Comparison of ENCODE assay signal across 24 mouse cellular contexts in genomic region chr13:52055741-52056140, GRCm38 (mm10).
DNase-seq lines count a peak whose midpoint lies in the region; ATAC-seq lines count a peak whose summit lies in the region.
"Had no signal": no experiment of that assay in that cellular context is flagged by ENCODE, and none has a peak within 500 bp of the region (broad histone marks: within the 10 kb centered on the region; RNA-seq: fewer than 3 reads in every experiment).

No protein-coding gene starts in this region.

- H3K4me2 ChIP-seq in kidney, embryonic 14.5 days (replicated peaks; ENCODE audit: low read depth, low read length) = no peak overlapping the region
- no peak overlapping the region for H3K4me2 ChIP-seq in kidney, embryonic 16.5 days (replicated peaks; ENCODE audit: low read depth, low read length)
- H3K4me2 ChIP-seq: embryonic facial prominence, embryonic 12.5 days; forebrain, embryonic 13.5 days; forebrain, embryonic 15.5 days had no signal

- H3K27me3 ChIP-seq in kidney, embryonic 14.5 days (ENCODE audit: control insufficient read depth, insufficient read depth, low read length) = no peaks in the 10 kb centered on the region
- H3K27me3 ChIP-seq in kidney, embryonic 16.5 days (ENCODE audit: insufficient read depth, low read length) = no peaks in the 10 kb centered on the region
- H3K27me3 ChIP-seq: CH12.LX; embryonic facial prominence, embryonic 12.5 days; forebrain, embryonic 13.5 days; forebrain, embryonic 15.5 days; Patski had no signal

- H3K4me3 ChIP-seq in kidney, embryonic 14.5 days (ENCODE audit: low read length) = no peak overlapping the region
- no peak overlapping the region for H3K4me3 ChIP-seq in kidney, embryonic 16.5 days (ENCODE audit: low read length)
- H3K4me3 ChIP-seq: embryonic facial prominence, embryonic 10.5 days; embryonic facial prominence, embryonic 12.5 days; forebrain, embryonic 13.5 days; forebrain, embryonic 15.5 days had no signal

- H3K27ac ChIP-seq in kidney, embryonic 14.5 days (ENCODE audit: low read depth, low read length) = no peak overlapping the region
- H3K27ac ChIP-seq in kidney, embryonic 16.5 days (ENCODE audit: low read length) = no peak overlapping the region
- H3K27ac ChIP-seq: embryonic facial prominence, embryonic 10.5 days; embryonic facial prominence, embryonic 12.5 days; forebrain, embryonic 13.5 days; forebrain, embryonic 15.5 days had no signal

- H3K36me3 ChIP-seq in kidney, embryonic 14.5 days (ENCODE audit: control insufficient read depth, insufficient read depth, low read length) = no peaks in the 10 kb centered on the region
- no peaks in the 10 kb centered on the region for H3K36me3 ChIP-seq in kidney, embryonic 16.5 days (ENCODE audit: insufficient read depth, low read length)
- H3K36me3 ChIP-seq: embryonic facial prominence, embryonic 10.5 days; embryonic facial prominence, embryonic 12.5 days; forebrain, embryonic 15.5 days; G1E had no signal

- ATAC-seq in kidney, embryonic 14.5 days (ENCODE audit: low FRiP score, low TSS enrichment) = no peak
- ATAC-seq in kidney, embryonic 16.5 days (ENCODE audit: low FRiP score, low TSS enrichment) = peak; percentile 18
- ATAC-seq: activated CD4-positive, CD25-positive, alpha-beta regulatory T cell, adult 4 months; CD4-positive, CD25-positive, alpha-beta regulatory T cell, adult 4 months; forebrain, embryonic 13.5 days; forebrain, embryonic 15.5 days; Patski had no signal

- H3K9me3 ChIP-seq in kidney, embryonic 14.5 days (ENCODE audit: control insufficient read depth, low read length) = no peaks in the 10 kb centered on the region
- no peaks in the 10 kb centered on the region for H3K9me3 ChIP-seq in kidney, embryonic 16.5 days (ENCODE audit: low read length)
- H3K9me3 ChIP-seq: embryonic facial prominence, embryonic 10.5 days; embryonic facial prominence, embryonic 12.5 days; forebrain, embryonic 13.5 days; forebrain, embryonic 15.5 days; G1E had no signal

- peak; percentile 49 for DNase-seq in kidney, adult 11 months
- no peak for DNase-seq in kidney, postnatal 36 days
- peak; percentile 66 for DNase-seq in kidney, adult 9 months
- no peak for DNase-seq in kidney, postnatal 4 days
- DNase-seq: adrenal gland, adult 8-10 months; adrenal gland, postnatal 14 days; adrenal gland, postnatal 36 days; B cell, adult 2 months; cerebellum, adult 11-12 months; cerebellum, adult 2 months; cerebellum, adult 9-10 months; cerebellum, postnatal 10 days; cerebellum, postnatal 25 days had no signal

- 82% methylated on average over 8 of the region's 8 CpGs for WGBS in kidney, embryonic 14.5 days
- WGBS in kidney, embryonic 16.5 days = 76% methylated on average over 8 of the region's 8 CpGs

- peaks cover 20% of the 10 kb centered on the region; the same call in 1 of the 2 replicates for H3K4me1 ChIP-seq in kidney, embryonic 14.5 days (ENCODE audit: control insufficient read depth, insufficient read depth, low read length)
- H3K4me1 ChIP-seq in kidney, embryonic 16.5 days (ENCODE audit: insufficient read depth, low read length) = peaks cover 12% of the 10 kb centered on the region
- H3K4me1 ChIP-seq: embryonic facial prominence, embryonic 12.5 days; forebrain, embryonic 13.5 days; forebrain, embryonic 15.5 days had no signal

- no peak overlapping the region for H3K9ac ChIP-seq in kidney, embryonic 14.5 days (ENCODE audit: low read depth, low read length)
- no peak overlapping the region for H3K9ac ChIP-seq in kidney, embryonic 16.5 days (replicated peaks; ENCODE audit: low read length)
- H3K9ac ChIP-seq: embryonic facial prominence, embryonic 12.5 days; forebrain, embryonic 13.5 days; forebrain, embryonic 15.5 days had no signal

Comparison
In these comparisons a context has a peak if more than half of its experiments do, and no peak if none do; other contexts are left out.
1. DNase-seq: peak in kidney, adult 11 months (single experiment) and kidney, adult 9 months (single experiment); none in kidney, postnatal 36 days (0 of 2) and kidney, postnatal 4 days (0 of 2).